Mouse (Mus musculus) c-Kit-negative CD71-positive TER-119-positive erythroid progenitor cells, embryonic 14.5 days (primary cell): Measurements from ENCODE around the gene Vps50.
"Not testable (repeated sequence)": the region's sequence is repeated elsewhere in the genome, so short reads cannot be mapped to it uniquely, and the experiment has no call there.

ENCODE experiments used
- DNase-seq: peaks from one replicate; pipeline ENCODE4 v3.0.0-alpha.2; 2013; ENCODE audit warnings: low read depth, low spot score

Gene Vps50

GRCm38 (mm10) chr6:3498162-3498848 lies at the start of gene Vps50, which contains the start of gene Hepacam2:
TSS of gene Vps50 (plus strand) at chr6:3498382.
TSS of gene Hepacam2 (minus strand) at chr6:3498298.
- DNase-seq = peak; percentile 58

GRCm38 (mm10) chr6:3454421-3454820 lies 43.8 kb upstream of the Vps50 start:
- DNase-seq = no peak

- no peak for DNase-seq
These were observed 42.1 kb upstream of the Vps50 start for GRCm38 (mm10) chr6:3455944-3456536.

- no peak for DNase-seq
These were observed 35.2 kb upstream of the Vps50 start for GRCm38 (mm10) chr6:3463026-3463425.

GRCm38 (mm10) chr6:3463594-3463993 lies 34.6 kb upstream of the Vps50 start:
- DNase-seq = no peak

- no peak for DNase-seq
These were observed 29.6 kb upstream of the Vps50 start for GRCm38 (mm10) chr6:3468627-3469026.

GRCm38 (mm10) chr6:3470706-3471105 lies 27.5 kb upstream of the Vps50 start:
- DNase-seq = no peak

- no peak for DNase-seq
These were observed 21.9 kb upstream of the Vps50 start for GRCm38 (mm10) chr6:3476299-3476698.

- no peak for DNase-seq
These were observed 18.3 kb upstream of the Vps50 start for GRCm38 (mm10) chr6:3479853-3480252.

- no peak for DNase-seq
These were observed 16.5 kb upstream of the Vps50 start for GRCm38 (mm10) chr6:3481705-3482104.

- DNase-seq = no peak
These were observed 13.0 kb upstream of the Vps50 start for GRCm38 (mm10) chr6:3485133-3485532.

GRCm38 (mm10) chr6:3487355-3487754 lies 10.8 kb upstream of the Vps50 start:
- no peak for DNase-seq

GRCm38 (mm10) chr6:3494285-3494684 lies 3.9 kb upstream of the Vps50 start:
- DNase-seq = no peak

- DNase-seq = peak; percentile 36
These were observed 2.0 kb upstream of the Vps50 start for GRCm38 (mm10) chr6:3496210-3496609.

- DNase-seq = no peak
These were observed 2.1 kb downstream of the Vps50 start for GRCm38 (mm10) chr6:3500286-3500685.

- no peak for DNase-seq
These were observed 7.1 kb downstream of the Vps50 start for GRCm38 (mm10) chr6:3505289-3505688.

- no peak for DNase-seq
These were observed 8.9 kb downstream of the Vps50 start for GRCm38 (mm10) chr6:3507078-3507477.

GRCm38 (mm10) chr6:3508151-3508550 lies 10.0 kb downstream of the Vps50 start:
- DNase-seq = not testable (repeated sequence)

GRCm38 (mm10) chr6:3509782-3510181 lies 11.6 kb downstream of the Vps50 start:
- peak; percentile 15 for DNase-seq

- DNase-seq = no peak
These were observed 12.9 kb downstream of the Vps50 start for GRCm38 (mm10) chr6:3511116-3511515.

- no peak for DNase-seq
These were observed 13.4 kb downstream of the Vps50 start for GRCm38 (mm10) chr6:3511612-3512011.

- DNase-seq = no peak
These were observed 14.4 kb downstream of the Vps50 start for GRCm38 (mm10) chr6:3512611-3513010.

- DNase-seq = no peak
These were observed 30.0 kb downstream of the Vps50 start for GRCm38 (mm10) chr6:3528198-3528597.
